Mouse (Mus musculus) midbrain, embryonic 15.5 days (tissue): ENCODE data around the gene Slc35a2. TPM values are rescaled to one million over a fixed set of nuclear protein-coding genes. Genes with fewer than 3 reads are reported as not detected.
"Not testable (repeated sequence)": the region's sequence is repeated elsewhere in the genome, so short reads cannot be mapped to it uniquely, and the experiment has no call there.

Experiments used
- ATAC-seq: fragments of 200-750 bp; cut with Nextera tagmentation; replicated peaks from 2 replicates; pipeline ENCODE4 v1.8.0; 2017; ENCODE audit warnings: moderate TSS enrichment
- H3K27ac ChIP-seq: fragments of 300-500 bp; sonication (generic); 2 replicates; pipeline ENCODE4 v1.5.1; 2015; ENCODE audit warnings: mild to moderate bottlenecking, inconsistent platforms
- H3K27me3 ChIP-seq: fragments of 300-500 bp; sonication (generic); replicated peaks from 2 replicates; pipeline ENCODE4 v1.6.1; 2015; ENCODE audit warnings: inconsistent platforms
- H3K36me3 ChIP-seq: fragments of 300-500 bp; sonication (generic); replicated peaks from 2 replicates; pipeline ENCODE4 v1.6.1; 2015; ENCODE audit warnings: inconsistent platforms
- H3K4me1 ChIP-seq: fragments of 300-500 bp; sonication (generic); 2 replicates; pipeline ENCODE4 v1.6.1; 2015; ENCODE audit warnings: inconsistent platforms
- H3K4me2 ChIP-seq: fragments of 300-500 bp; sonication (generic); 2 replicates; pipeline ENCODE4 v1.6.1; 2015; ENCODE audit warnings: inconsistent platforms, mild to moderate bottlenecking, moderate library complexity
- H3K4me3 ChIP-seq: fragments of 300-500 bp; sonication (generic); 2 replicates; pipeline ENCODE4 v1.5.1; 2015; ENCODE audit warnings: mild to moderate bottlenecking, inconsistent platforms
- H3K9ac ChIP-seq: fragments of 300-500 bp; sonication (generic); 2 replicates; pipeline ENCODE4 v1.6.1; 2015; ENCODE audit warnings: mild to moderate bottlenecking, inconsistent platforms
- H3K9me3 ChIP-seq: fragments of 300-500 bp; sonication (generic); 2 replicates; pipeline ENCODE4 v1.6.1; 2016; ENCODE audit warnings: inconsistent platforms
- WGBS: fragments of 180-500 bp; shearing (Covaris S2); methylation state at CpG from one replicate; pipeline ENCODE4 v1.1.7; 2015; ENCODE audit warnings: mixed read lengths; 5-methylcytosine and 5-hydroxymethylcytosine counted together
- polyA plus RNA-seq: library from polyadenylated mRNA; unstranded; fragments of >200 nt; fragmentation: Nextera tagmentation; extraction: Ambion mirVana; gene quantifications from 2 replicates; pipeline ENCODE4 v1.2.1, GENCODE M21; 2015

The Slc35a2 gene
- polyA plus RNA-seq, 1 experiment from 2014 or later: 42.9 TPM

- H3K4me3 ChIP-seq, H3K9me3 ChIP-seq, H3K27ac ChIP-seq, H3K9ac ChIP-seq, H3K4me1 ChIP-seq, H3K27me3 ChIP-seq, H3K4me2 ChIP-seq, H3K36me3 ChIP-seq, ATAC-seq: not testable (repeated sequence)
- WGBS: 33% methylated on average over 3 of the region's 3 CpGs
Measured at GRCm38 (mm10) chrX:7915669-7916068, 31.8 kb downstream of the Slc35a2 start.

- not testable (repeated sequence) for H3K4me3 ChIP-seq, H3K36me3 ChIP-seq, H3K27me3 ChIP-seq, H3K27ac ChIP-seq, H3K9ac ChIP-seq, H3K4me2 ChIP-seq, ATAC-seq, H3K9me3 ChIP-seq
- H3K4me1 ChIP-seq: peaks cover 13% of the 10 kb centered on the region
- 75% methylated on average over 6 of the region's 6 CpGs for WGBS
Measured at GRCm38 (mm10) chrX:7917960-7918359, 34.1 kb downstream of the Slc35a2 start.

GRCm38 (mm10) chrX:7919601-7920383 is 36.0 kb downstream of the Slc35a2 start, which contains the start of gene Pcsk1n:
Pcsk1n (plus strand) TSS chrX:7919822.
- Histone ChIP-seq H3K9me3 (no peaks in the 10 kb centered on the region), H3K4me3 (peak within 1 kb of the TSS; percentile 53), H3K36me3 (0 out of 2 replicates have a peak, but pooled peaks cover 2% of the 10 kb centered on the region), H3K27me3 (no peaks in the 10 kb centered on the region), H3K4me1 (peaks cover 14% of the 10 kb centered on the region), H3K27ac (peak within 1 kb of the TSS; percentile 83), H3K4me2 (peak within 1 kb of the TSS; percentile 68), H3K9ac (peak within 1 kb of the TSS; percentile 65)
- ATAC-seq: peak; percentile 92
- 21% methylated on average over 40 of the region's 40 CpGs for WGBS

GRCm38 (mm10) chrX:7922032-7922431 is 38.2 kb downstream of the Slc35a2 start:
- 18% methylated on average over 47 of the region's 48 CpGs for WGBS
- H3K9ac ChIP-seq: peak overlapping the region; percentile 65
- H3K4me3 ChIP-seq: peak overlapping the region; percentile 53
- peaks cover 14% of the 10 kb centered on the region for H3K4me1 ChIP-seq
- H3K4me2 ChIP-seq: peak overlapping the region; percentile 68
- peak; percentile 13; the same call in 1 of the 2 replicates for ATAC-seq
- H3K9me3 ChIP-seq: no peaks in the 10 kb centered on the region
- H3K36me3 ChIP-seq: 0 out of 2 replicates have a peak, but pooled peaks cover 2% of the 10 kb centered on the region
- no peaks in the 10 kb centered on the region for H3K27me3 ChIP-seq
- peak overlapping the region; percentile 83; the same call in 1 of the 2 replicates for H3K27ac ChIP-seq

- Histone ChIP-seq H3K9me3 (no peaks in the 10 kb centered on the region), H3K27me3 (peaks cover 6% of the 10 kb centered on the region), H3K4me1 (peaks cover 11% of the 10 kb centered on the region), H3K9ac (no peak overlapping the region), H3K27ac (no peak overlapping the region), H3K4me3 (no peak overlapping the region), H3K36me3 (peaks cover 2% of the 10 kb centered on the region; the same call in 1 of the 2 replicates), H3K4me2 (no peak overlapping the region)
- ATAC-seq: no peak
- WGBS: 75% methylated on average over 6 of the region's 6 CpGs
Measured at GRCm38 (mm10) chrX:7926266-7926665, 42.4 kb downstream of the Slc35a2 start.

GRCm38 (mm10) chrX:7927116-7927515 is 43.3 kb downstream of the Slc35a2 start:
- no peak overlapping the region for H3K4me2 ChIP-seq
- no peak overlapping the region for H3K27ac ChIP-seq
- 42% methylated on average over 10 of the region's 10 CpGs for WGBS

GRCm38 (mm10) chrX:7928270-7928790 is 44.5 kb downstream of the Slc35a2 start, which contains the start of gene Eras:
Eras (minus strand) TSS chrX:7928607.
- 24% methylated on average over 19 of the region's 19 CpGs for WGBS
- Histone ChIP-seq H3K9me3 (no peaks in the 10 kb centered on the region), H3K27ac (no peak within 1 kb of the TSS), H3K4me1 (no peaks in the 10 kb centered on the region), H3K27me3 (peaks cover 6% of the 10 kb centered on the region), H3K4me2 (no peak within 1 kb of the TSS), H3K36me3 (peaks cover 6% of the 10 kb centered on the region; the same call in 1 of the 2 replicates), H3K9ac (no peak within 1 kb of the TSS), H3K4me3 (no peak within 1 kb of the TSS)
- no peak for ATAC-seq

More at GRCm38 (mm10) chrX:7927116-7927515, 43.3 kb downstream of the Slc35a2 start:
- no peak overlapping the region for H3K9ac ChIP-seq
- H3K4me1 ChIP-seq: peaks cover 9% of the 10 kb centered on the region
- H3K9me3 ChIP-seq: no peaks in the 10 kb centered on the region
- peaks cover 6% of the 10 kb centered on the region; the same call in 1 of the 2 replicates for H3K36me3 ChIP-seq
- peaks cover 6% of the 10 kb centered on the region for H3K27me3 ChIP-seq
- no peak overlapping the region for H3K4me3 ChIP-seq
- ATAC-seq: no peak

GRCm38 (mm10) chrX:7936874-7937273 is 53.0 kb downstream of the Slc35a2 start:
- Histone ChIP-seq H3K27me3 (no peaks in the 10 kb centered on the region), H3K27ac (no peak overlapping the region), H3K4me2 (no peak overlapping the region), H3K36me3 (no peaks in the 10 kb centered on the region), H3K9me3 (no peaks in the 10 kb centered on the region), H3K9ac (no peak overlapping the region), H3K4me3 (no peak overlapping the region), H3K4me1 (no peaks in the 10 kb centered on the region)
- ATAC-seq: no peak
- WGBS: 53% methylated on average over 11 of the region's 11 CpGs

GRCm38 (mm10) chrX:7937667-7938066 is 53.8 kb downstream of the Slc35a2 start:
- Histone ChIP-seq H3K4me2 (no peak overlapping the region), H3K4me1 (no peaks in the 10 kb centered on the region), H3K9me3 (no peaks in the 10 kb centered on the region), H3K4me3 (no peak overlapping the region), H3K9ac (no peak overlapping the region), H3K27me3 (no peaks in the 10 kb centered on the region), H3K27ac (no peak overlapping the region), H3K36me3 (no peaks in the 10 kb centered on the region)
- no peak for ATAC-seq
- 95% methylated on average over 6 of the region's 6 CpGs for WGBS

Other genes starting within 250 kb of the Slc35a2 start
- 176 and 179 TPM in 2 replicates for gene Syp, start 245.6 kb upstream of the Slc35a2 start, polyA plus RNA-seq
- 1.6 and 1.7 TPM in 2 replicates for gene Prickle3, start 226.8 kb upstream of the Slc35a2 start, polyA plus RNA-seq
- gene Plp2, start 212.6 kb upstream of the Slc35a2 start, polyA plus RNA-seq: 17.5 and 19.7 TPM in 2 replicates
- 0.09 TPM in 1 of 2 replicates, not detected in the other for gene Magix, start 202.8 kb upstream of the Slc35a2 start, polyA plus RNA-seq
- 44.9 and 45.8 TPM in 2 replicates for gene Gpkow, start 186.9 kb upstream of the Slc35a2 start, polyA plus RNA-seq
- gene Wdr45, start 169.7 kb upstream of the Slc35a2 start, polyA plus RNA-seq: 35.0 and 35.2 TPM in 2 replicates
- gene Gm45208, start 161.8 kb upstream of the Slc35a2 start, polyA plus RNA-seq: 0.85 and 1.3 TPM in 2 replicates
- 132 and 133 TPM in 2 replicates for gene Praf2, start 155.6 kb upstream of the Slc35a2 start, polyA plus RNA-seq
- 78.4 and 85.2 TPM in 2 replicates for gene Ccdc120, start 133.1 kb upstream of the Slc35a2 start, polyA plus RNA-seq
- gene Tfe3, start 121.5 kb upstream of the Slc35a2 start, polyA plus RNA-seq: 26.3 and 26.6 TPM in 2 replicates
- 72.3 and 78.8 TPM in 2 replicates for gene Gripap1, start 94.3 kb upstream of the Slc35a2 start, polyA plus RNA-seq
- 2.3 and 2.9 TPM in 2 replicates for gene Kcnd1, start 61.7 kb upstream of the Slc35a2 start, polyA plus RNA-seq
- 49.1 and 53.2 TPM in 2 replicates for gene Otud5, start 42.7 kb upstream of the Slc35a2 start, polyA plus RNA-seq
- 21.7 and 22.1 TPM in 2 replicates for gene Pim2, start 5.8 kb upstream of the Slc35a2 start, polyA plus RNA-seq
- gene Pqbp1, start 15.2 kb downstream of the Slc35a2 start, polyA plus RNA-seq: 222 and 224 TPM in 2 replicates
- 173 and 178 TPM in 2 replicates for gene Timm17b, start 15.3 kb downstream of the Slc35a2 start, polyA plus RNA-seq
- not detected in 2 replicates for gene Gm10491, start 23.8 kb downstream of the Slc35a2 start, polyA plus RNA-seq
- gene Gm10490, start 25.5 kb downstream of the Slc35a2 start, polyA plus RNA-seq: 1.2 TPM in 1 of 2 replicates, not detected in the other
- gene Pcsk1n, start 35.8 kb downstream of the Slc35a2 start, polyA plus RNA-seq: 273 and 288 TPM in 2 replicates
- not detected in 2 replicates for gene Eras, start 44.6 kb downstream of the Slc35a2 start, polyA plus RNA-seq
- gene Hdac6, start 63.9 kb downstream of the Slc35a2 start, polyA plus RNA-seq: 76.8 and 79.0 TPM in 2 replicates
- gene Gata1, start 94.0 kb downstream of the Slc35a2 start, polyA plus RNA-seq: 0.12 and 0.42 TPM in 2 replicates
- 0.27 and 0.46 TPM in 2 replicates for gene Glod5, start 134.5 kb downstream of the Slc35a2 start, polyA plus RNA-seq
- 40.7 and 42.0 TPM in 2 replicates for gene Suv39h1, start 190.7 kb downstream of the Slc35a2 start, polyA plus RNA-seq
- 0.13 and 0.18 TPM in 2 replicates for gene Was, start 206.5 kb downstream of the Slc35a2 start, polyA plus RNA-seq
- gene Wdr13, start 248.9 kb downstream of the Slc35a2 start, polyA plus RNA-seq: 67.6 and 72.9 TPM in 2 replicates